Mouse (Mus musculus) heart, embryonic 11.5 days (tissue): ENCODE data around the gene Cdkl2. TPM values are rescaled to one million over a fixed set of nuclear protein-coding genes. Genes with fewer than 3 reads are reported as not detected.

Source experiments
- ATAC-seq: fragments of 200-750 bp; cut with Nextera tagmentation; replicated peaks from 2 replicates; pipeline ENCODE4 v1.8.0; 2017; ENCODE audit warnings: moderate library complexity; ENCODE audit not compliant: insufficient number of reproducible peaks, low FRiP score, low TSS enrichment
- H3K27ac ChIP-seq: fragments of 300-500 bp; sonication (generic); 2 replicates; pipeline ENCODE4 v1.5.1; 2014; ENCODE audit warnings: mild to moderate bottlenecking, low read depth, low read length
- H3K27me3 ChIP-seq: fragments of 300-500 bp; sonication (generic); 2 replicates; pipeline ENCODE4 v1.6.1; 2014; ENCODE audit warnings: mild to moderate bottlenecking, low read length, mixed read lengths; ENCODE audit not compliant: control insufficient read depth, insufficient read depth
- H3K36me3 ChIP-seq: fragments of 300-500 bp; sonication (generic); 2 replicates; pipeline ENCODE4 v1.6.1; 2014; ENCODE audit warnings: mild to moderate bottlenecking, low read length, moderate library complexity, mixed read lengths; ENCODE audit not compliant: control insufficient read depth, insufficient read depth
- H3K4me1 ChIP-seq: fragments of 300-500 bp; sonication (generic); 2 replicates; pipeline ENCODE4 v1.6.1; 2014; ENCODE audit warnings: low read length; ENCODE audit not compliant: control insufficient read depth, insufficient read depth
- H3K4me2 ChIP-seq: fragments of 300-500 bp; sonication (generic); 2 replicates; pipeline ENCODE4 v1.6.1; 2014; ENCODE audit warnings: mild to moderate bottlenecking, moderate library complexity
- H3K4me3 ChIP-seq: fragments of 300-500 bp; sonication (generic); 2 replicates; pipeline ENCODE4 v1.5.1; 2014; ENCODE audit warnings: low read depth, low read length
- H3K9ac ChIP-seq: fragments of 300-500 bp; sonication (generic); 2 replicates; pipeline ENCODE4 v1.6.1; 2014; ENCODE audit warnings: mild to moderate bottlenecking, low read depth, low read length, moderate library complexity
- H3K9me3 ChIP-seq: fragments of 300-500 bp; sonication (generic); replicated peaks from 2 replicates; pipeline ENCODE4 v1.6.1; 2016; ENCODE audit warnings: low read length; ENCODE audit not compliant: control insufficient read depth
- WGBS: fragments of 180-500 bp; shearing (Covaris S2); extraction: QIAGEN DNeasy Blood & Tissue Kit; methylation state at CpG from one replicate; pipeline ENCODE4 v1.1.7; 2014; ENCODE audit not compliant: insufficient replicate concordance; 5-methylcytosine and 5-hydroxymethylcytosine counted together
- polyA plus RNA-seq: library from polyadenylated mRNA; unstranded; fragments of >200 nt; fragmentation: Nextera tagmentation; extraction: Ambion mirVana; gene quantifications from 2 replicates; pipeline ENCODE4 v1.2.1, GENCODE M21; 2014

The Cdkl2 gene
- polyA plus RNA-seq, 1 experiment from 2014 or later = 1.1 TPM

GRCm38 (mm10) chr5:91987236-91987635 lies 56.4 kb downstream of the Cdkl2 start, which contains the start of gene Odaph:
Gene Odaph (plus strand): TSS chr5:91987475.
- Histone ChIP-seq H3K36me3 (no peaks in the 10 kb centered on the region), H3K4me3 (no peak within 1 kb of the TSS), H3K27ac (no peak within 1 kb of the TSS), H3K9me3 (no peaks in the 10 kb centered on the region), H3K4me2 (no peak within 1 kb of the TSS), H3K9ac (no peak within 1 kb of the TSS), H3K4me1 (no peaks in the 10 kb centered on the region), H3K27me3 (no peaks in the 10 kb centered on the region)
- ATAC-seq = no peak
- WGBS = 67% methylated on average over 4 of the region's 4 CpGs

DNA sequence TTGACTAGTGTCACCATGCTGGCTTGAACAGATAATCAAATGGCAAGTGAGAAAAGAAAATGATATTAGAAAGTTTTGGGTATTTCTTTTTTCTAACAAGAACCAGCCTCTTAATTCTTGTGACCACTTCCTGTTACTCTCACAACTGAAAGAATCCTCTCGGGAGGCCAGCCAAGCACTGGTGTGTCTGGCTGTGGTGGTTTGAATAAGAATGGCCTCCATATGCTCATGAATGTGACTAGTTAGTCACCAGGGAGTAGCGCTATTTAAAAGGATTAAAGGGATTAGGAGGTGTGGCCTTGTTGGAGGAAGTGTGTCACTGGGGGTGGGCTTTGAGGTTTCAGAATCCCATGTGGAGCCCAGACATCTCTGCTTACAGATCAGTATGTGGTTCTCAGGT lies 58.0 kb downstream of the Cdkl2 start:
- no peaks in the 10 kb centered on the region for H3K27me3 ChIP-seq
- 55% methylated on average over 2 of the region's 2 CpGs for WGBS
- no peak for ATAC-seq
- no peak overlapping the region for H3K27ac ChIP-seq
- H3K4me2 ChIP-seq = no peak overlapping the region
- H3K36me3 ChIP-seq = no peaks in the 10 kb centered on the region
- H3K4me1 ChIP-seq = no peaks in the 10 kb centered on the region
- H3K9ac ChIP-seq = no peak overlapping the region
- H3K9me3 ChIP-seq = no peaks in the 10 kb centered on the region
- H3K4me3 ChIP-seq = no peak overlapping the region

DNA sequence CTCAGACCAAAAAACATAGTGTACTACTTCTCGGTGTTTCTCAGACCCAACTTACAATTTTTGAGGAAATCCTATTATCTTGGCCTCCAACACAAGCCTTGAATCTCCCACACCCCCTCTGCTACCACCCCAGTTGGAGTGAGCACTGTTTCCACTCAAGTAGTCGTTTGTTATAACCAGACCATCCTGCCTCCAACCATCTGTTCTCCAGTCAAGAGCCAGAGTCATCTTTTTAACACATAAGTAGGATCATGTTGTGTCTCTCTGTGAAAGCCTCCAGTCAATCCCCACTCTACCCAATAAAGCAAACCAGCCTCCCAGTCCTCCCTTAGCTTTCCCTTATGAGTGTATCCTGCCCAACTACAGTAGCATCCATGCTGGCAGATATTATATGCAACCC lies 60.2 kb downstream of the Cdkl2 start:
- H3K4me2 ChIP-seq = no peak overlapping the region
- WGBS = 64% methylated on average over 2 of the region's 2 CpGs
- no peaks in the 10 kb centered on the region for H3K36me3 ChIP-seq
- no peak overlapping the region for H3K9ac ChIP-seq
- H3K27me3 ChIP-seq = no peaks in the 10 kb centered on the region
- ATAC-seq = no peak
- H3K9me3 ChIP-seq = no peaks in the 10 kb centered on the region
- no peak overlapping the region for H3K27ac ChIP-seq
- no peak overlapping the region for H3K4me3 ChIP-seq
- H3K4me1 ChIP-seq = no peaks in the 10 kb centered on the region

DNA sequence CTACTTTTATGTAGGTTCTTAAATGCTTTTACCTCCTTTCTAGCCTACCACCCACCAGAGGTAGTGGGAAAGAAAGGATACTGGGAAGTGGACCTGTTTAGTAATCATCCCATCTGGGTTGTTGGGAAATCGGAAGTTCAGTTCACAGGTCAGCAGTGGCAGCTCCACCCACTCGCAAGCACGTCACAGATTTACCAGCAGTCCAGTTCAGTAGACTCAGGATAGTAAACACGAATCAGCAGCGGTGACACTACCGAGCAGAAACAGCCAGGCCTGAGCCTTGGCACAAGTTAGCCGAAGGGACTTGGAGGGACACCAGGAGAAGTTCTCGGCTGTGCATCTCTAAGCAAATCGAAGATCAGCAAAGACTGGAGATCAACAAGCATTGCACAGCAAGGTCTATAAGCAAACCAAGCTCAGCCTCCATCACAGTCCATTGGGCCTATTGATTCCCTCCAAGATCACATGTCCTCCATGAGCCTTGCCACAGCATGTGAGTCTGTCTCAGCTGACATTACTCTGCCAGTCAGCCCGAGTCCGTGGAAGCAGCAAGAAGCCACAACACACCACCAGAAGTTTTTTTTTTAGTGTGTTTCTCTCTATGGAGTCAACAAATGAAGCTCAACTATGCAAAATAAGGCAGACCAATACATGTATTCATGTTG lies 62.4 kb downstream of the Cdkl2 start:
- WGBS = 85% methylated on average over 11 of the region's 11 CpGs
- Histone ChIP-seq H3K9ac (no peak overlapping the region), H3K4me3 (no peak overlapping the region), H3K9me3 (no peaks in the 10 kb centered on the region), H3K4me2 (no peak overlapping the region), H3K36me3 (no peaks in the 10 kb centered on the region), H3K27ac (no peak overlapping the region), H3K27me3 (no peaks in the 10 kb centered on the region), H3K4me1 (no peaks in the 10 kb centered on the region)
- no peak for ATAC-seq

DNA sequence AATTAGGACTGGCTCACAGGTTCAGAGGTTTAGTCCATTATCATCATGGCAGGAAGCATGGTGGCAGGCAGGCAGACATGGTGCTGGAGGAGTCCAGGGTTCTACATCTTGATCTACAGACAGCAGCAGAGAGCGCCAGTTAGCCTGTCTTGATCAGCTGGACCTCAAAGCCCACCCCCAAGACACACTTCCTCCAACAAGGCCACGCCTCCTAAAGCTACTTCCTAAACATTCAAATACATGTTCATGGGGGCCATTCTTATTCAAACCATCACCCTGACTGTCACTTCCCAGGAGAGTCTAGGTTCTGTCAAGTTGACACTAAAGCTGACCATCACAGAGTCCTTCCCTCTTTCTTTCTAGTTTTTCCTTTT lies 66.3 kb downstream of the Cdkl2 start:
- no peak overlapping the region for H3K4me2 ChIP-seq
- no peaks in the 10 kb centered on the region for H3K36me3 ChIP-seq
- H3K4me1 ChIP-seq = no peaks in the 10 kb centered on the region
- no peak overlapping the region for H3K27ac ChIP-seq
- no peak overlapping the region for H3K4me3 ChIP-seq
- 81% methylated on average over 2 of the region's 2 CpGs for WGBS
- H3K9ac ChIP-seq = no peak overlapping the region
- no peaks in the 10 kb centered on the region for H3K9me3 ChIP-seq
- ATAC-seq = no peak
- no peaks in the 10 kb centered on the region for H3K27me3 ChIP-seq

DNA sequence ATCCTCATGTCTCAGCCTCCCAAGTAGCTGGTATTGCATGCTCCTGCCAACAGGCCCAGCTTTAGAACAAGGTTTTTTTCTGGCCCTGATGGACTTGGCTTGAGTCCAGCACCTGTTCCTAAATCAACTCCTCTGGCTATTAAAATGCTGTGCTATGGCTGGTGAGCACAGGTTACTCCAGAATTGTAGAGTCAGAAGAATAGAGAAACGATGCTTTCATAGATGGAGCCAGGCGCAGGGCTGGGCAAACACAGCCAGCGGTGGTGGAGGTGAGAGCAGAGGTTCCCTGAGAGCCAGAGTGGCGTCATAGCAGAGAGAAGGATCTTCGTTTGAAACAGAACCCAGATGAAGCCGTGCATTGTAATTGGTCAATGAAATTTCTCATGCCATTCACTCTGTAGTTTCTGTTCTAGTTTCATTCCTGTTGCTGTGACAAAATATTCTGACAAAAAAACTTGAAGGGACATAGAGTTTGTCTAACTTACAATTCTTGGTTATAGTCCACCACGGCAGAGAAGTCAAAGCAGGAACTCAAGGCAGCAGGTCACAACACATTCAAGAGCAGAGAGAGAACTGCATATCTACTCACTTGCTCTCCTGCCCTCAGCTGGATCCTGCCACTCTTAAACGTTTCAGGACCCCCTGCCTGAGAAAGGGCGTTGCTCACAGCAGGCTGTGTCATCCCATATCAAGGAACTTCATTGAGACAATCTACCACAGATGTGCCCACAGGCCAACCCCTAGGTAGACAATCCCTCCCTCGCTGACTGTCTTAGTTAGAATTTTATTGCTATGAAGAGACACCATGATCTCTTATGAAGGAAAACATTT lies 66.9 kb downstream of the Cdkl2 start:
- H3K27me3 ChIP-seq = no peaks in the 10 kb centered on the region
- no peak for ATAC-seq
- H3K4me2 ChIP-seq = no peak overlapping the region
- WGBS = 70% methylated on average over 10 of the region's 10 CpGs
- H3K36me3 ChIP-seq = no peaks in the 10 kb centered on the region
- no peaks in the 10 kb centered on the region for H3K9me3 ChIP-seq
- no peaks in the 10 kb centered on the region for H3K4me1 ChIP-seq
- H3K4me3 ChIP-seq = no peak overlapping the region
- no peak overlapping the region for H3K27ac ChIP-seq
- H3K9ac ChIP-seq = no peak overlapping the region

DNA sequence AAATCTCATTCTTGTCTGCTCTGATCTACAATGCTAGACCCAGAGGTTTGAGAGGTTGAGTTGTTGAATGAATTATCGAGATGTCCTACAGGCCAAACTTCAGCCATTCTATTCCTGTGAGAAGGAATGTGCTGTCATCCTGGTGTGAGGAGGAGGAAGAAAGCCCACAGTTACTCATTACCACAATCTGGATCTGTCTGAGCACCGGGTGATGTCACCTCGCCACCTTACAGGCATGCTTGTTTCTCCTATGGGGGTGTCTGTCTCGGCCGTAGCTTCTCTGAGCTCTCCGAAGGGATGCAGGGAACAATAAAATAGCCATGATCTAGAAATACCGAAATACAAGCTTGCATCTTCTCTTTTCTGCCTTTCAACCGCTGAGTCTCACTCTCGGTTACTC lies 67.9 kb downstream of the Cdkl2 start:
- no peak overlapping the region for H3K27ac ChIP-seq
- no peaks in the 10 kb centered on the region for H3K9me3 ChIP-seq
- H3K9ac ChIP-seq = no peak overlapping the region
- no peaks in the 10 kb centered on the region for H3K36me3 ChIP-seq
- H3K27me3 ChIP-seq = no peaks in the 10 kb centered on the region
- WGBS = 85% methylated on average over 9 of the region's 9 CpGs
- no peak for ATAC-seq
- H3K4me3 ChIP-seq = no peak overlapping the region
- no peak overlapping the region for H3K4me2 ChIP-seq
- H3K4me1 ChIP-seq = no peaks in the 10 kb centered on the region

DNA sequence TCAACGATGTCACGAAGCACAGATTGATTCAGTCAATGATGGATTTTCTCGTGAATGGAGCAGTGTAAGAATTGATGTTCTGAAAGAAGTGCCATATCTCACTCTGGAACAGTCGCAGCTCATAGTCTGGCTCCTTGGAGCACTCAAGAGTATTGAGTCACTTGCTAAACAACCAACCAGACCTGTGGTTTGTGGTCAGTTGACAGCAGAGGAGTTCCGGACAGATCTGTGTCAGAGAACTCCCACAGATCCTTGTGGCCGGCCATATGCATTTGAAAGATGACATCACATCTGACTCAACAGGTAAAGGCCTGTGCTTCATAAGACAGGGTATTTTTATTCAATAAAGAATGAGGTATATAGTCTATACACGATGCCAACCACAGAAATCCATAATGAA lies 69.7 kb downstream of the Cdkl2 start:
- no peaks in the 10 kb centered on the region for H3K36me3 ChIP-seq
- H3K27ac ChIP-seq = no peak overlapping the region
- no peak overlapping the region for H3K4me2 ChIP-seq
- no peak overlapping the region for H3K9ac ChIP-seq
- ATAC-seq = no peak
- H3K4me1 ChIP-seq = no peaks in the 10 kb centered on the region
- no peak overlapping the region for H3K4me3 ChIP-seq
- H3K27me3 ChIP-seq = no peaks in the 10 kb centered on the region
- H3K9me3 ChIP-seq = no peaks in the 10 kb centered on the region
- WGBS = 89% methylated on average over 7 of the region's 7 CpGs

DNA sequence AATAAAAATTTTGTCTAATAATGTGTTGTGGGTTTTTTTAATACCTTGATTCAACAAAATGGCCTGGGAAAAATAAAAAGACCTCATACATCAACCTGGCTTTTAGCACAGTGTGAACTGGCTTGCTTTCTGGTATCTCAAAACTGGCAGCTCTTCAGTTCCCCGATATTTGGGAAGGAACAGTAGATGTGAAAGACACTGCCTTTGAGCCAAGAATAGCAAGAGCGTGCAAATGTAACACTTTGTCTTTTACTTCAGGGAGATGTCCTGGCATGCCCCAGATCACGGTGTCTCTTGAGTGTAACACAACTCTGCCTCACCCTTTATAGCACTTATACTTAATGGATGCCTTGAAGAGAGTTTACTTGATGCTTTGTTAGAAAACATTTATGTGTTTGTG lies 71.6 kb downstream of the Cdkl2 start:
- no peak overlapping the region for H3K9ac ChIP-seq
- H3K4me3 ChIP-seq = no peak overlapping the region
- no peaks in the 10 kb centered on the region for H3K36me3 ChIP-seq
- H3K9me3 ChIP-seq = no peaks in the 10 kb centered on the region
- H3K27me3 ChIP-seq = no peaks in the 10 kb centered on the region
- ATAC-seq = no peak
- WGBS = 81% methylated on average over 3 of the region's 3 CpGs
- H3K27ac ChIP-seq = no peak overlapping the region
- H3K4me1 ChIP-seq = no peaks in the 10 kb centered on the region
- no peak overlapping the region for H3K4me2 ChIP-seq
